Mouse (Mus musculus): ENCODE measurements around the gene Nol9. TPM values are rescaled to one million over a fixed set of nuclear protein-coding genes. Genes with fewer than 3 reads are reported as not detected.
A peak's percentile ranks its signal among the peaks of the same experiment; 100 is the strongest.

The Nol9 gene
- polyA plus RNA-seq, 1 experiment from 2014 or later, result 54.1 TPM

DNA sequence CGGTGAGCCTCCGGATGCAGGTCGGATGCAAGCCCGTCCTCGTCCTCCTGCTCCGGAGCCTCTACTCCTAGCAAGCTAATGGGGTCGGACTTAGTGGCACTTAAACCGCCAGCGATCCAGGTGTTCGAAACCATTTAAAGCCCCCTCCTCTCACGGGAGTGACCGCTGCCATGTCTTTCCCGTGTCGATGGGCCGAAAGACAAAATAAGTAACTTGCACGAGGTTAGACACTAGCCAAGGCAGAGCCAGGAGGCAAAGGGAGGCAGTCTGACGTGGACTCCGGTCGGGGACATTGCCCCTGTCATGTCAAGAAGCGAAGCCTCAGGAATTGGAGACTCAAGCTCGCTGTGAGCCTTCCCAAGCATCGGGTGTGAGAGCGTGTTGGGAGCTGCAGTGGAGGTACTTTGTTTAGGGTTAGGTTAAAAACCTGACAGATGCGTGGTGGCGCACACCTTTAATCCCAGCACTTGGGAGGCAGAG is 750 bp downstream of the Nol9 start:
- peak overlapping the region; percentile 83 for H3K27ac ChIP-seq
- H3K4me1 ChIP-seq, result peaks cover 23% of the 10 kb centered on the region
- H3K4me3 ChIP-seq, result peak overlapping the region; percentile 84
- no peaks in the 10 kb centered on the region for H3K27me3 ChIP-seq (ENCODE audit: low read depth, poor library complexity, severe bottlenecking)
- H3K36me3 ChIP-seq, result peaks cover 41% of the 10 kb centered on the region
- H3K9me3 ChIP-seq (replicated peaks), result no peaks in the 10 kb centered on the region
- WGBS, result 6% methylated on average over 25 of the region's 25 CpGs
- no peak for DNase-seq (ENCODE audit: low spot score)

DNA sequence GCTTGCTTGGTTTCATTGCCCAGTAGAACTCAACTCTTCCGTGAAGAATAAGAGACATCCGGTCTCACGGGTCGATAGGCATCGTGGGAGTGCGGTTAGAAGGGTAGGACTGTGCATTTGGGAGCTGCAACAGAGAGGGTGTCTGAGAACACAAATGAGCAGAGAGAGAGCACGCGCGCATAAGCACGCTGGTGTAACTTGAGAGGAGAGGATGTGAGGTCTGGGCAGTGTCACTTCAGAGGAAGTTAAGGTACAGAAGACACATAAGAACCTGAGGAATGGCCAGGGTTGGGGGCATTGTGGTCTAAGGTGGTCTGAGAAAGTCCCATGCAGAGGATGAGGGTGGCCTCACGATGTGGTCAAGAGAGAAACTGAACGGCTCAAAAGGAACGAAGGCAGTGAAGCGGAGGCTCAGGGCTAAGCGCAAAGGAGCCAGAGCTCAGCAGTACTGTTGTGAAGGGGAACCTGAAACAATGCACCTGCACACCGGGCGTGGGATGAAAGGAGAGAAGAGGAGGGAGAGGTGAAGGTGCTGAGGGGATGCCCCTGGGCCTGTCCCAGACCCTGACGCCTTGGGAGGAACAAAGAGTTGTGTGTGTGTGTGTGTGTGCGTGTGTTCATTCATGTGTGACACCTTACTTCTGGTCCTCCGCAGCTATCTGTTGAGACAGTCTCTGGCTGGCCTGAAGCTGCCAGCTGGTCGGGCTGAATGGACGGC is 3.0 kb downstream of the Nol9 start:
- Histone ChIP-seq H3K4me1 (peaks cover 23% of the 10 kb centered on the region), H3K4me3 (no peak overlapping the region), H3K27me3 (ENCODE audit: low read depth, poor library complexity, severe bottlenecking) (no peaks in the 10 kb centered on the region), H3K27ac (no peak overlapping the region), H3K36me3 (peaks cover 63% of the 10 kb centered on the region), H3K9me3 (replicated peaks) (no peaks in the 10 kb centered on the region)
- WGBS, result 95% methylated on average over 22 of the region's 22 CpGs
- DNase-seq (ENCODE audit: low spot score), result no peak

DNA sequence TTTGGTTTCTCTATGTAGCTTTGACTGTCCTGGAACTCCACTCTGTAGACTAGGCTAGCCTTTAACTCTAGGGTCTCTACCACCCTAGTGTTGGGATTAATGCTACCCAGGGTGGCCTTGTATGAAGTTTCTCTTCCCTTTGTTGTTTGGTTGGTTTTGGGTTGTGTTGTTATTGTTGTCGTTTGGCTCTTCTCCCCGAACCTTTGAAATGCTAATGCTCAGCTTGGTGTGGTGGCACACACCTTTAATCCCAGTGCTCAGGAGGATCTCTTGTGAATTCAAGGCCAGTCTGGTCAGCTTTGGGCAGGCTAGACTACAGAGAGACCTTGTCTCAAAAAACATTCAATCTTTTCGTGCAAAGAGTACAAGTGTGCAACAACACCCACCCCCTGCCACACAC is 4.0 kb downstream of the Nol9 start:
- H3K27me3 ChIP-seq (ENCODE audit: low read depth, poor library complexity, severe bottlenecking), result no peaks in the 10 kb centered on the region
- peaks cover 74% of the 10 kb centered on the region for H3K36me3 ChIP-seq
- 87% methylated on average over 3 of the region's 3 CpGs for WGBS
- DNase-seq (ENCODE audit: low spot score), result no peak
- peaks cover 21% of the 10 kb centered on the region for H3K4me1 ChIP-seq
- no peak overlapping the region for H3K4me3 ChIP-seq
- no peaks in the 10 kb centered on the region for H3K9me3 ChIP-seq (replicated peaks)
- no peak overlapping the region for H3K27ac ChIP-seq

- no peaks in the 10 kb centered on the region for H3K9me3 ChIP-seq (replicated peaks)
- no peak overlapping the region for H3K4me3 ChIP-seq
- 76% methylated on average over 6 of the region's 6 CpGs for WGBS
- H3K27me3 ChIP-seq (ENCODE audit: low read depth, poor library complexity, severe bottlenecking), result no peaks in the 10 kb centered on the region
- peaks cover 87% of the 10 kb centered on the region for H3K36me3 ChIP-seq
- no peak overlapping the region for H3K27ac ChIP-seq
- DNase-seq (ENCODE audit: low spot score), result no peak
- H3K4me1 ChIP-seq, result peaks cover 11% of the 10 kb centered on the region
Measured at GRCm38 (mm10) chr4:152044609-152045008, 5.5 kb downstream of the Nol9 start.

GRCm38 (mm10) chr4:152062390-152063110 is 23.4 kb downstream of the Nol9 start:
- H3K9me3 ChIP-seq (replicated peaks), result no peaks in the 10 kb centered on the region
- peaks cover 57% of the 10 kb centered on the region for H3K36me3 ChIP-seq
- H3K27ac ChIP-seq, result no peak overlapping the region
- no peak overlapping the region for H3K4me3 ChIP-seq
- no peaks in the 10 kb centered on the region for H3K4me1 ChIP-seq
- WGBS, result 81% methylated on average over 9 of the region's 9 CpGs
- no peak for DNase-seq (ENCODE audit: low spot score)
- H3K27me3 ChIP-seq (ENCODE audit: low read depth, poor library complexity, severe bottlenecking), result no peaks in the 10 kb centered on the region

- no peak overlapping the region for H3K27ac ChIP-seq
- H3K27me3 ChIP-seq (ENCODE audit: low read depth, poor library complexity, severe bottlenecking), result no peaks in the 10 kb centered on the region
- H3K36me3 ChIP-seq, result peaks cover 10% of the 10 kb centered on the region
- H3K9me3 ChIP-seq (replicated peaks), result no peaks in the 10 kb centered on the region
- no peak for DNase-seq (ENCODE audit: low spot score)
- H3K4me3 ChIP-seq, result no peak overlapping the region
- peaks cover 8% of the 10 kb centered on the region for H3K4me1 ChIP-seq
Measured at GRCm38 (mm10) chr4:152067280-152067679, 28.2 kb downstream of the Nol9 start.

DNA sequence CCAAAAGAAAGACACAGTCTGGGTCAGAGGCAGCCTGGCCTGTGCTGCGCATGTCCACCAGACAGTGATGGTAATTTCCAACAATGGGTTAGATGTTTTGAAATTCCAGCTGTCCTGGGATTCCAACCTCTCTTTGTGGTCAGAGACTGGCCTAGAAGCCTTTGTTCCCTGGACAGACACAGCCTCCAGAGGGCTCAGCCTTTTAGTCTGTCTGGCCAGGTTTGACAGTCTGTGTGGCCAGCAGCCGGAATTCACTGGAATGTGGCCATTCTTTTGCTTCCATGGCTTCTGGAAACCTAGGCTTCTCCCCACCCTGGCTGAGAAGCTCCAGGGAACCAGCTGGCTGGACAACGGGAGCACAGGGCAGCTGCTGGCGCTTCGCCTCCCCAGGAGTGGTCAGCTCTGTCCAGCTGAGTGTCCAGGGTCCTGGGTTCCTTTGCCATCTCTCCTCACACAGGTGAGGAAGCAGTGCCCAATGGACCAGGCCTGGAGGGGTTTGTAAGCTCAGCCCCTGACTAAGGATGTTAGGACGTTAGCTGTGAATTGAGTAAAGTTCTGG is 29.1 kb downstream of the Nol9 start:
- DNase-seq (ENCODE audit: low spot score), result no peak
- Histone ChIP-seq H3K27me3 (ENCODE audit: low read depth, poor library complexity, severe bottlenecking) (no peaks in the 10 kb centered on the region), H3K4me1 (peaks cover 14% of the 10 kb centered on the region), H3K9me3 (replicated peaks) (no peaks in the 10 kb centered on the region), H3K4me3 (no peak overlapping the region), H3K27ac (no peak overlapping the region), H3K36me3 (peaks cover 6% of the 10 kb centered on the region; the same call in 1 of the 2 replicates)
- WGBS, result 86% methylated on average over 6 of the region's 6 CpGs

DNA sequence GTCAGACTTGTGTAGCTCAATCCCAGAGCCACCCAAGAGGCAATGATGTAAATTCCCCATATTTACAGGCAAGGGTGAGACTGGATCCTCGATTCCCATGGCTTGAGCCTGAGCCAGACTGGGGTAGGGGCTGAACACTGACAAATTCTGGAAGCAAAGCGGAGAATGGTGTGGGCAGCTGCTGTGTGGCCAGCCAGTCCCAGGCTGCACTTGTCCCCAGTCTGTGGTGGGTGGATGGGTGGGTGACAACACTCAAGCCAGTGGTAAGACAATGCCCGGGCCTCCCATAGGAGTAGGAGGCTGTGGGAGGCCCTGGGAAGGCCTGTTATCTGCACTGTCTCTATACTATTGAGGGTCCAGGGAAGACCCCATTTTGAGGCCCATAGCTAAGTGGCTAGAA is 30.1 kb downstream of the Nol9 start:
- Histone ChIP-seq H3K4me1 (peaks cover 20% of the 10 kb centered on the region), H3K27me3 (ENCODE audit: low read depth, poor library complexity, severe bottlenecking) (no peaks in the 10 kb centered on the region), H3K27ac (no peak overlapping the region), H3K9me3 (replicated peaks) (no peaks in the 10 kb centered on the region), H3K36me3 (peaks cover 6% of the 10 kb centered on the region; the same call in 1 of the 2 replicates), H3K4me3 (no peak overlapping the region)
- DNase-seq (ENCODE audit: low spot score), result no peak
- WGBS, result 93% methylated on average over 3 of the region's 3 CpGs

- H3K4me1 ChIP-seq, result peaks cover 25% of the 10 kb centered on the region
- WGBS, result 75% methylated on average over 11 of the region's 11 CpGs
- no peak overlapping the region for H3K4me3 ChIP-seq
- no peaks in the 10 kb centered on the region for H3K36me3 ChIP-seq
- H3K9me3 ChIP-seq (replicated peaks), result no peaks in the 10 kb centered on the region
- no peak for DNase-seq (ENCODE audit: low spot score)
- no peak overlapping the region for H3K27ac ChIP-seq
- no peaks in the 10 kb centered on the region for H3K27me3 ChIP-seq (ENCODE audit: low read depth, poor library complexity, severe bottlenecking)
Measured at GRCm38 (mm10) chr4:152070494-152071396, 31.6 kb downstream of the Nol9 start.

GRCm38 (mm10) chr4:152072121-152072601 is 33.0 kb downstream of the Nol9 start, which contains the start of gene Plekhg5:
Plekhg5 (plus strand) TSS chr4:152072498.
- no peak for DNase-seq (ENCODE audit: low spot score)
- Histone ChIP-seq H3K27ac (no peak within 1 kb of the TSS), H3K27me3 (ENCODE audit: low read depth, poor library complexity, severe bottlenecking) (no peaks in the 10 kb centered on the region), H3K36me3 (no peaks in the 10 kb centered on the region), H3K4me1 (peaks cover 31% of the 10 kb centered on the region), H3K9me3 (replicated peaks) (no peaks in the 10 kb centered on the region), H3K4me3 (no peak within 1 kb of the TSS)
- WGBS, result 71% methylated on average over 10 of the region's 10 CpGs

DNA sequence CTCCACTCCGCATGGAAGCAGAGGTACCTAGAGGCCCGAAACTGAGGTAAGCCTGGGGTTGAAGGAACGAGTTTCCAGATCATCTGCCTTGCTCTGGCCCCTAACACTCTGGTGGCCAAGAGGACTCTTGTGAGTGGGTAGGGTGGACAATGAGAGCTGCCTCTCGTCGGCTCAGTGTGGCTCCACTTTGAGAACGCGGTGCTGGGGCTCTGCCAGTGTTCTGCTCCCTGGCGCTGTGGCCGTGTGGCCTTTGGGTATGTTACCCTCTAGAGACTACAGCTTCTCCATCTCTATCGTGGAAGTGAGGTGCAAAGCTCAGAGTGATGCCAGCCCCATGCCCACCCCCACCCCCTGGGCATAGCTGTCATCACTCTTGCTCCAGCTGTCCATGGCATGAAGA is 33.5 kb downstream of the Nol9 start:
- 86% methylated on average over 10 of the region's 10 CpGs for WGBS
- Histone ChIP-seq H3K4me1 (peaks cover 31% of the 10 kb centered on the region), H3K27me3 (ENCODE audit: low read depth, poor library complexity, severe bottlenecking) (no peaks in the 10 kb centered on the region), H3K9me3 (replicated peaks) (no peaks in the 10 kb centered on the region), H3K36me3 (no peaks in the 10 kb centered on the region), H3K4me3 (no peak overlapping the region), H3K27ac (no peak overlapping the region)
- no peak for DNase-seq (ENCODE audit: low spot score)

DNA sequence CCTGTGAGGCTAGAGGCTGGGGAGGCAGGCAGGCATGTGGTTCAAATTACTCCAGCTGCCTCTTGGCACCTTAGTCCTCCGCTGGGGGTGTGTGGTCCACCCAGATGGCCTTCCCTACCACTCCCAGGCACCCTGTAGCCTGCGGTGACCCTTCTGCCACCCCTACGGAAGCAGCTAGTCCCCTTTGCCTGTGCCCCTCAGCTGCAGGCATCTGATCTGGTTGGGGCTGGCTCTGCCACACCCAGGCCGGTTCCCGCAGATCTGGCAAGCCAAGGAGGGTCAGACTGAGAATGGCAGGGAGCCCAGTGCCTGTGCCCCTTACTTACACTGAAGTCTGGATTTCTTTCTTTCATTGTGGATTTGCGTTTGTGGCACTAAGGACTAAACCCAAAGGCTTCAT is 34.6 kb downstream of the Nol9 start:
- WGBS, result 84% methylated on average over 6 of the region's 6 CpGs
- H3K27me3 ChIP-seq (ENCODE audit: low read depth, poor library complexity, severe bottlenecking), result no peaks in the 10 kb centered on the region
- DNase-seq (ENCODE audit: low spot score), result no peak
- no peaks in the 10 kb centered on the region for H3K36me3 ChIP-seq
- H3K4me3 ChIP-seq, result no peak overlapping the region
- H3K4me1 ChIP-seq, result peaks cover 33% of the 10 kb centered on the region
- H3K27ac ChIP-seq, result no peak overlapping the region
- no peaks in the 10 kb centered on the region for H3K9me3 ChIP-seq (replicated peaks)

Data from limb, embryonic 10.5 days (tissue).